Mouse (Mus musculus): Measurements from ENCODE around the gene Fbxl17.

DNA sequence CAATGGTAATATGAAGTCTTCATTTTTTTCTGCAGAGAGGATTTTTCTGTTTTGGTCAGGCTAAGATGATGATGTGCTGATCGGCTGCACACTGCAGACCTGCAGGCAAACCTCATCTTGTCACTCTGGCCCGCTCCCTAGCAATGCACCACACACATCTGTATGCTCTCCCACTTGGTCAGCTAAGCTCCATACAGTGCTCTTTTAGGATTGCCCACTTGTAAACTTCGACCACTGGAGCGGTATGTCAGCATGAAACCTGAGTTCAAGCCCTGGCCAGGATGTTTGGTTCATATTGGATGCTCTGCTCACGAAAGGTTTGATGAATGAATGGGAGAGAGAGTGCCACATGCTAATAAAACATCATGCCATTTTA lies 259.1 kb downstream of the Fbxl17 start:
- TF ChIP-seq CTCF (IDR thresholded peaks at IDR 0.05), result no peak
- TF ChIP-seq EP300 (IDR thresholded peaks at IDR 0.05; ENCODE audit: insufficient read depth, low read depth, low read length), result no peak
- TF ChIP-seq POLR2A (IDR thresholded peaks at IDR 0.05; ENCODE audit: insufficient read depth, low read depth, low read length), result no peak
